Comparison of ENCODE assay signal across 20 mouse cellular contexts in genomic region chr15:102198841-102199240, GRCm38 (mm10). TPM values are rescaled to one million over a fixed set of nuclear protein-coding genes. Genes with fewer than 3 reads are reported as not detected.
DNase-seq lines count a peak whose midpoint lies in the region; ATAC-seq lines count a peak whose summit lies in the region.
"Had no signal": no experiment of that assay in that cellular context is flagged by ENCODE, and none has a peak within 500 bp of the region (broad histone marks: within the 10 kb centered on the region; RNA-seq: fewer than 3 reads in every experiment).

No protein-coding gene starts in this region.

- H3K4me2 ChIP-seq in kidney, embryonic 15.5 days: no peak overlapping the region
- no peak overlapping the region for H3K4me2 ChIP-seq in liver, embryonic 15.5 days
- H3K4me2 ChIP-seq: forebrain, embryonic 13.5 days; lung, embryonic 14.5 days; neural tube, embryonic 13.5 days had no signal

- H3K9me3 ChIP-seq in kidney, embryonic 15.5 days (replicated peaks): no peaks in the 10 kb centered on the region
- no peaks in the 10 kb centered on the region for H3K9me3 ChIP-seq in liver, embryonic 15.5 days (replicated peaks)
- H3K9me3 ChIP-seq: forebrain, embryonic 13.5 days; limb, embryonic 10.5 days; neural tube, embryonic 13.5 days had no signal

- peaks cover 11% of the 10 kb centered on the region for H3K4me1 ChIP-seq in kidney, embryonic 15.5 days
- H3K4me1 ChIP-seq in liver, embryonic 15.5 days (replicated peaks): peaks cover 48% of the 10 kb centered on the region

- 86% methylated on average over 4 of the region's 4 CpGs for WGBS in kidney, embryonic 15.5 days
- 63% methylated on average over 4 of the region's 4 CpGs for whole genome bisulfite sequencing in liver, embryonic 15.5 days (ENCODE audit: insufficient replicate concordance)

- no peak overlapping the region for H3K4me3 ChIP-seq in kidney, embryonic 15.5 days (replicated peaks)
- no peak overlapping the region for H3K4me3 ChIP-seq in liver, embryonic 15.5 days (replicated peaks)
- H3K4me3 ChIP-seq: forebrain, embryonic 13.5 days; heart, adult 2 months; limb, embryonic 10.5 days; neural tube, embryonic 13.5 days had no signal

- no peak overlapping the region for H3K9ac ChIP-seq in kidney, embryonic 15.5 days
- H3K9ac ChIP-seq in liver, embryonic 15.5 days: no peak overlapping the region
- H3K9ac ChIP-seq: forebrain, embryonic 13.5 days; lung, embryonic 14.5 days; neural tube, embryonic 13.5 days had no signal

- H3K27ac ChIP-seq in kidney, embryonic 15.5 days: no peak overlapping the region
- peak overlapping the region; percentile 31 for H3K27ac ChIP-seq in liver, embryonic 15.5 days (replicated peaks)
- H3K27ac ChIP-seq: forebrain, embryonic 13.5 days; heart, adult 2 months; limb, embryonic 10.5 days; neural tube, embryonic 13.5 days had no signal

- no peak for ATAC-seq in kidney, embryonic 15.5 days (replicated peaks; ENCODE audit: low FRiP score)
- no peak for ATAC-seq in liver, embryonic 15.5 days (ENCODE audit: insufficient read depth)
- ATAC-seq in granulocyte monocyte progenitor cell, adult 5-6 weeks (replicated peaks; ENCODE audit: poor library complexity, severe bottlenecking): no peak
- ATAC-seq: forebrain, embryonic 13.5 days had no signal

- DNase-seq in kidney, adult 11 months: peak; percentile 26
- DNase-seq in brain, adult 2 months (ENCODE audit: low read depth, low spot score): peak; percentile 51
- DNase-seq in lung, postnatal 36 days: peak; percentile 72
- no peak for DNase-seq in right cerebral cortex, postnatal 14 days
- DNase-seq: B cell, adult 2 months; cerebellum, adult 11-12 months; cerebellum, postnatal 25 days; gastrocnemius, postnatal 14 days; heart, adult 2 months; kidney, adult 18-20 months; layer of hippocampus, adult 9-11 months; lung, embryonic 14.5 days; midbrain, embryonic 14.5 days; right cerebral cortex, adult 18-20 months had no signal

- H3K27me3 ChIP-seq in kidney, embryonic 15.5 days: no peaks in the 10 kb centered on the region
- no peaks in the 10 kb centered on the region for H3K27me3 ChIP-seq in liver, embryonic 15.5 days
- H3K27me3 ChIP-seq: forebrain, embryonic 13.5 days; neural tube, embryonic 13.5 days had no signal

- peaks cover 10% of the 10 kb centered on the region; the same call in 1 of the 2 replicates for H3K36me3 ChIP-seq in kidney, embryonic 15.5 days
- H3K36me3 ChIP-seq in liver, embryonic 15.5 days (replicated peaks): no peaks in the 10 kb centered on the region
- H3K36me3 ChIP-seq: neural tube, embryonic 13.5 days had no signal

RNA-seq across cellular contexts. Expression of gene Zfp740, which starts 4.2 kb away (rescaled TPM):
- polyA plus RNA-seq in kidney, embryonic 15.5 days (2015; fragmentation: Nextera tagmentation; extraction: Ambion mirVana): 72.7 and 77.1 TPM in 2 replicates
- 15.3 and 18.9 TPM in 2 replicates for polyA plus RNA-seq in liver, embryonic 15.5 days (2015; fragmentation: Nextera tagmentation; extraction: Ambion mirVana)
- 48.7 and 68.9 TPM in 2 replicates for total RNA-seq in granulocyte monocyte progenitor cell, adult 5-6 weeks (2014; fragmentation: Nextera tagmentation)
- 23.8 and 27.8 TPM in 2 replicates for total RNA-seq in granulocyte monocyte progenitor cell, adult 5-6 weeks (2017)

RNA-seq across cellular contexts. Expression of gene Csad, which starts 5.7 kb away (rescaled TPM):
- 95.2 and 112 TPM in 2 replicates for polyA plus RNA-seq in kidney, embryonic 15.5 days (2015; fragmentation: Nextera tagmentation; extraction: Ambion mirVana)
- polyA plus RNA-seq in liver, embryonic 15.5 days (2015; fragmentation: Nextera tagmentation; extraction: Ambion mirVana): 40.5 and 56.5 TPM in 2 replicates
- total RNA-seq in granulocyte monocyte progenitor cell, adult 5-6 weeks (2014; fragmentation: Nextera tagmentation): 17.0 and 18.1 TPM in 2 replicates
- total RNA-seq in granulocyte monocyte progenitor cell, adult 5-6 weeks (2017): 7.5 and 23.4 TPM in 2 replicates

RNA-seq across cellular contexts. Expression of gene Itgb7, which starts 32.9 kb away (rescaled TPM):
- polyA plus RNA-seq in kidney, embryonic 15.5 days (2015; fragmentation: Nextera tagmentation; extraction: Ambion mirVana): 1.4 TPM in 2 replicates
- polyA plus RNA-seq in liver, embryonic 15.5 days (2015; fragmentation: Nextera tagmentation; extraction: Ambion mirVana): 6.4 and 6.6 TPM in 2 replicates
- 7.4 and 42.7 TPM in 2 replicates for total RNA-seq in granulocyte monocyte progenitor cell, adult 5-6 weeks (2014; fragmentation: Nextera tagmentation)
- total RNA-seq in granulocyte monocyte progenitor cell, adult 5-6 weeks (2017): 15.2 and 31.6 TPM in 2 replicates

RNA-seq across cellular contexts. Expression of gene Soat2, which starts 48.5 kb away (rescaled TPM):
- 0.33 and 1.1 TPM in 2 replicates for polyA plus RNA-seq in kidney, embryonic 15.5 days (2015; fragmentation: Nextera tagmentation; extraction: Ambion mirVana)
- polyA plus RNA-seq in liver, embryonic 15.5 days (2015; fragmentation: Nextera tagmentation; extraction: Ambion mirVana): 33.1 and 34.7 TPM in 2 replicates
- 0.85 and 0.97 TPM in 2 replicates for total RNA-seq in granulocyte monocyte progenitor cell, adult 5-6 weeks (2014; fragmentation: Nextera tagmentation)
- total RNA-seq in granulocyte monocyte progenitor cell, adult 5-6 weeks (2017): 0.15 and 0.56 TPM in 2 replicates
- polyA plus RNA-seq: midbrain, embryonic 14.5 days had no signal

RNA-seq across cellular contexts. Expression of gene Igfbp6, which starts 54.7 kb away (rescaled TPM):
- 31.0 and 33.6 TPM in 2 replicates for polyA plus RNA-seq in kidney, embryonic 15.5 days (2015; fragmentation: Nextera tagmentation; extraction: Ambion mirVana)
- 1.8 and 1.9 TPM in 2 replicates for polyA plus RNA-seq in liver, embryonic 15.5 days (2015; fragmentation: Nextera tagmentation; extraction: Ambion mirVana)
- not detected in 2 replicates for total RNA-seq in granulocyte monocyte progenitor cell, adult 5-6 weeks (2014; fragmentation: Nextera tagmentation)
- not detected in 2 replicates for total RNA-seq in granulocyte monocyte progenitor cell, adult 5-6 weeks (2017)
